Mouse (Mus musculus) bone marrow, adult 2 months (tissue): Measurements from ENCODE around the gene Fev. TPM values are rescaled to one million over a fixed set of nuclear protein-coding genes. Genes with fewer than 3 reads are reported as not detected.
A peak's percentile ranks its signal among the peaks of the same experiment; 100 is the strongest.

Experiments used
- H3K27ac ChIP-seq: fragments of 200-500 bp; 2 replicates; pipeline ENCODE4 v1.5.1; 2012; ENCODE audit warnings: low read depth, mild to moderate bottlenecking, control low read depth, inconsistent platforms, low read length; ENCODE audit not compliant: control insufficient read depth, poor library complexity, insufficient read depth
- H3K4me1 ChIP-seq: fragments of 200-500 bp; 2 replicates; pipeline ENCODE4 v1.6.1; 2011; ENCODE audit warnings: low read length; ENCODE audit not compliant: control insufficient read depth, insufficient read depth
- H3K4me3 ChIP-seq: fragments of 200-500 bp; replicated peaks from 2 replicates; pipeline ENCODE3; 2011; ENCODE audit warnings: mild to moderate bottlenecking, low read depth, low read length, control low read depth; ENCODE audit not compliant: control insufficient read depth
- CTCF ChIP-seq: fragments of 200-500 bp; IDR thresholded peaks from 2 replicates; pipeline ENCODE4 v1.5.1; 2011; ENCODE audit warnings: low read length, control low read depth; ENCODE audit not compliant: control insufficient read depth, insufficient read depth
- POLR2A ChIP-seq: fragments of 200-500 bp; IDR thresholded peaks from 2 replicates; pipeline ENCODE4 v1.6.1; 2011; ENCODE audit warnings: low read depth, mild to moderate bottlenecking, control low read depth, low read length, borderline replicate concordance; ENCODE audit not compliant: control insufficient read depth
- WGBS: fragments of 180-500 bp; shearing (Covaris S2); methylation state at CpG from one replicate; pipeline ENCODE4 v1.1.7; 2018; 5-methylcytosine and 5-hydroxymethylcytosine counted together
- polyA plus RNA-seq: library from polyadenylated mRNA; stranded (reverse); fragments of >200 nt; gene quantifications from 2 replicates; pipeline ENCODE4 v1.2.4, GENCODE M21; 2011; ENCODE audit warnings: low replicate concordance; ENCODE audit not compliant: missing spikeins, insufficient read depth, insufficient read length

Gene Fev
- polyA plus RNA-seq, 1 experiment = not detected

DNA sequence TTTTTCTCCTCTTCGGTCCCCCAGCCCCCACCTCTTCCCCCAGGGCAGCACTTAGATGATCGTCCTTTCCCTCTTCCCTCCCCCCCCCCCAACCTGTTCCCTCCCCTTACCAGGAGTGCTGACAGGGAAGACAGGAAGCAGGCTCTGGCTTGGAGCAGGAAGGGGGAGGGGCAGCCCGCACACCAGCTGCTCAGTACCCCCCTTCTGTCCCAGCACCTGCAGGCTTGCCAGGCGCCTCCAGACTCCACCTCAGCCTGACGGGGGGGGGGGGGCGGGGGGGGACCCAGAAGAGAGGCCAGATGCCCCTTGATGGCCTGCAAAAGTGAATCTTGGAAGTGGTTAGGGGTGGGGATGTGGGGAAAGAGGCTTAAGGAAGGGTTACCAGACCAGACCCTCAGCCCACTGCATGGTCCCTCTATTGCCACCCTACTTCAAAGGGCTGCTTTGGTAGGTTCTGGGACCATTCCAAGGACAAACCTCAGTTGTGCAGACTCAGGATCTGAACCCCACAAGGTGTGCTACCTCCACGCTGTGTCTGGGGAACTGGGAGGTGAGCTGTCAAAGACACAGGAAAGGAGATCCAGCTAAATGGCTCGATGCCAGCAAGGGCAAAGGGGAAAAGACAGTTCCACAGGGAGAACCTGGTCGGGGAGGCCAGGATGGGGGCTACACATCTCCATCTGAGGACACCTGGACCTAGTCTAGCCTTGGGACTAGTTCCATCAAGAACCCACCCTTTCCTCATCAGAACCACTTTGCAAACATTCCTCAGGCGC is 13.6 kb upstream of the Fev start:
- H3K27ac ChIP-seq = no peak overlapping the region
- no peak for TF ChIP-seq POLR2A
- TF ChIP-seq CTCF = no peak
- 10% methylated on average over 10 of the region's 10 CpGs for WGBS
- H3K4me3 ChIP-seq = no peak overlapping the region
- H3K4me1 ChIP-seq = no peaks in the 10 kb centered on the region

DNA sequence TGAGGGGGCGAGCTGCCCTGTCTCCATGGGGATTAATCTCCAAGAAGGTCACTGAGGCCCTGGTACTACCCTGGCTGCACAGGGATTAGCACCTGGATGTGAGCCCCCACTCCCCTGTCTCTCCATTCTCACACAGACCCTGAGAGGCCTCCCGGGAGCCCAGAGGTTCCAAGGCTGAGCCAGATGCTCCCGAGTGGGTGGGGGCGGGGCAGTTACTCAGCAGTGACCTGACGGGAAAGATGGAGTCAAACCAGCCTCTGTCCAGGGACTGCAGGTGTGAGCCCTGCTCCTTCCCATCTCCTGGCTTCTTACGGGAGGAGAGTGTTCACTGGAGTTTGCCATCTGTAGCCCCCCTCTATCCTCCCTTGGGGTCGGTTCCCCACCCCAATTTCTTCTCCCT is 12.8 kb upstream of the Fev start:
- TF ChIP-seq CTCF (no peak), POLR2A (no peak)
- H3K27ac ChIP-seq = no peak overlapping the region
- no peak overlapping the region for H3K4me3 ChIP-seq
- WGBS = 32% methylated on average over 7 of the region's 7 CpGs
- H3K4me1 ChIP-seq = no peaks in the 10 kb centered on the region

DNA sequence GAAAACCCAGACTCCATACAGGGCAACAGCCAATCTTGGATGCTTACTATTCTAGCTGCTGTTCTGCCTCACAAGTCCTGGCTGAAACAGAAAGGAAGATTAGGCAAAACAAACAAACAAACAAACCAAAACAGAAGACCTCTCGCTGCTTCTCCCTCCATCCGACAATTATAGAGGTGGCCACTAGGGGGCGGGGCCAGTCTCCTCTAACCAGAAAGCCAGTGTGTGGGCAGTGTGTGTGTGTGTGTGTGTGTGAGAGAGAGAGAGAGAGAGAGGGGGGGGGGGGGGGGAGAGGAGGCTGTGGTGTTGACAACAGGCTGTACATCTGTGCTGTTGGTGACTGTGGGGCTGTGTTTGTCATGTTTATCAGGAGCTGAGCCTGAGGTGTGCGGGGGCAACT is 9.7 kb upstream of the Fev start:
- 16% methylated on average over 4 of the region's 4 CpGs for WGBS
- TF ChIP-seq CTCF (peak; percentile 66), POLR2A (no peak)
- Histone ChIP-seq H3K4me3 (no peak overlapping the region), H3K4me1 (no peaks in the 10 kb centered on the region), H3K27ac (no peak overlapping the region)

DNA sequence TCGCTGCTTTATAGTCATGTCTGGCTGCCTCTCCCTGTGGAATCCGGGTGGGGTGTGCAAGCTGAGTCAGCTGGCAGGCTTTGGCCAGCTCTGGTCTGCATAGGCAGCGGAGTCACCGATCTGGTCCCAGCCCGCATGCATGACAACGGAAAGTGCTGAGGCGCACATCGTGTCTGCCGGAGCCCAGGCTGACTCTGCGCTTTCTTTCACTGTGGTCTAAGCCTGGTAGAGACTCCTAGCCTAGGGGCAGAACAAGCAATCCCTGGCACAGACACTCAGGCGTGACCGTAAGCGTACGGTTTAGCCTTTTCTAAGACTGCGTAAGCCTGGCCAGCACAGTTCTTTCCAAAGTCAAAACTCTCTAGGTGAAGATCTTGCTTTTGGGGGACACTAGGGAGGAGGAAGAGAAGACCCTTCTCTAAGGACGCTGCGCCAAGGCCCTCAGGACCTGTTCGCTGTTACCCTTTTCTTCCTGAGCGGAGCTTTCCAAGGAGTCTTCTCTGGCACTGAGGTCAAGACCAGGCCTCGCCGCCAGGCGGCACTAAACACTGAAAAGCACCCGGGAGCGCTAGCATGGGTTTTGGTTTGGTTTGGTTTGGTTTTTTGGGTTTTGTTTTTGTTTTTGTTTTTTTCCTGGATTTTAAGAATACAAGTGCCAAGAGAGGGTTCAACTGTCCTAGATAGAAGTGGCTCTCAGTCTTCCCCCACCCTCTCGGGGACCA is 8.1 kb upstream of the Fev start, which contains the start of gene Cryba2:
Gene Cryba2 (minus strand): TSS at position 10 of the 722 bp plus-strand sequence.
- no peaks in the 10 kb centered on the region for H3K4me1 ChIP-seq
- 15% methylated on average over 25 of the region's 25 CpGs for WGBS
- no peak within 1 kb of the TSS for H3K27ac ChIP-seq
- H3K4me3 ChIP-seq = no peak within 1 kb of the TSS
- 0 out of 2 replicates have a peak, but pooled peaks have one; percentile 12 for TF ChIP-seq POLR2A
- peak; percentile 49; the same call in 1 of the 2 replicates for TF ChIP-seq CTCF

DNA sequence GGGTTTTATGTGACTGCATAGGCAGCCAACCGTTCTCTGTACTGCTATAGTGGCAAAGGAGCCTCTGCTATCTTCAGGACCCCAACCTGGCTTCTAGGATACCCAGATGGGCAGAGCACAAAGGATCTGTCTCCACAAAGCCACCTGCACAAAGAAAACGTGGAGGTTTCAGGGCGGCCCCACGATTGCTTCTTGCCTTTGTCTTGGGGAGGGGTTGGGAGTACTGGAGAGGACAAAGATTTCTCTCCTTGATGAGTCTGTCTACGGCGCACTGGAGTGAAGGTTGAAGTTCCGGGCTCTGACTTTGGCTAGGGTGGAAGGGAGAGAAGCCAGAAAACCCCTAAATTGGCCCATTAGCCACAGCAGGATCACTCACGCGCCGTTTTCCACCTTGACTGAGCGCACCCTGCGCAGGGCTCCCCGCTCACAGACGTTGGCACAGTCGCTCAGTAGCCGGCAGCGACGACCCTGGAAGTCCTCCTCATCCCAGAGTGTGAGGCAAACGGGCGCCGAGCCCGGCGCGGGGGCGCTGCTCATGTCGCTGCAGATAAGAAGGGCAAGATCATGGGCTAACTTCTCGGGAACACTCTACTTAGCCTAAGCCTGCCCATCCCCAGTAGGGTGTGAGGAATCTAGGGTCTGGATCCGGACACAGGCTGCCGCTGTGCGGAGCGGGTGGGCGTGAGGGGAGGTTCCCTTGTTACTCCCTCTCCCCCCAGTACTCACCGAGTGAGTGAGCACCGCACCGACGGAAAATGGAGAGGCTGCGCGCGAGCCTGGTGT is 7.3 kb upstream of the Fev start:
- Histone ChIP-seq H3K27ac (no peak overlapping the region), H3K4me1 (no peaks in the 10 kb centered on the region), H3K4me3 (no peak overlapping the region)
- 7% methylated on average over 39 of the region's 39 CpGs for WGBS
- no peak for TF ChIP-seq CTCF
- TF ChIP-seq POLR2A = no peak

DNA sequence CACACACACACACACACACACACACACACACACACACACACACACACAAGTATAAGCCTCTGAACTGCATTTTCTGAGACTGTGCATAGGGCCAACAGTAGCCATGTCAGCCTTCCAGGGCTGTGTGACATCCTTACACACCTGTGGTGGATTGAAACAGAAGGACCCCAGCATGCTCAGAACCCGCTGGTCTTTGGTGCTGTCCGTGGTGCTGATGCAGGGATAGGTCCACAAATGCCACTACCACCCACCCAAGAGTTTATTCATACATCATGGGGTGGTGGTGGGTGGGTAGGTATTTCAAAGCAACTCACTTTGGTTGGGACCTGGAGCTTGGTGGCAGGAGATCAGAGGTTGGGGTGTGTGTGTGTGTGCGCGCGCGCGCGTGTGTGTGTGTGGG is 6.3 kb upstream of the Fev start:
- TF ChIP-seq POLR2A (no peak), CTCF (no peak)
- H3K27ac ChIP-seq = no peak overlapping the region

DNA sequence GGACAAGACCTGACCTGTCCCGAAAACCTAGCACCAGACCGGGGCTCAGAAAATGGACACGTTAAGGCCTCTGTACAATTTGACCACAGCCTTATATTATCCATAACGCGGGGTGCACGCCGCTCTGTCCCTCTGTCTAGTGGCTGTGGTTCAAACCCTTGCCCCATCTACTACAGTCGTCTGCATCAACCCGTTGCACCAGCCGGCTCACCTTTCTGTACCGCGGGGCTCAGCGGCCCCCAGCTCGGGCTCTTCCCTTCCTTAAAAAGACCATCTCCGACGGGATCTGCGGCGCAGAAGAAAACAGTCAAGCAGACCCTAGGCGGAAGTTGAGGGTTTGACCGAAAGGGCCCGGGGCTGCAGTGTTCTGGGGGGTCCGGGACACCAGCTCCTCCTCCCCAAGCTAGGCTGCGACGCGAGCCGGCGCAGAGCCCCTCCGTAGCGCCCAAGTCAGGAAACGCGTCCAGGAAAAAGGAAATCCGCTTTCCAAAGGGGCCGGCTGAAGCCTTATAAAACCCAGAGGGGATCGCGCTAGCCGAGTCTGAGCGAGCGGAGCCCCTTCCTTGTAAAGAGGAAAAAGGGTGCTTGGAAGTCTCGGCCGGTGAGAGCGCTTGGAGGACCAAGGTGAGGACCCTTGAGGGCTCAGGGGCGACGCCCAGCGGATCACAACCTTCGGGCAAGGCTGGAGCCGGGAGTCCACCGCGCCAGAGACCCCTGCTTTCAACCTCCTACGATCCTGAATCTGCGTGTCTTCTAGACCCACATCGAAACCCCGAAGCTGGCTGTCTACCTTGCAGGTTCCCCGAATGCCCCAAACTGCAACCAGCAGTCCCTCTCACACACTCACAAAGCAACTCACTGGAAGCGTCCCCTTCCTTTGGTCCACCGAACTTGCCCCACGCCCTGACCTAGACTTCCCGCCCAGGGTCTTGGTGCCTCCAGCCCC is 750 bp downstream of the Fev start:
- TF ChIP-seq POLR2A = no peak
- no peak for TF ChIP-seq CTCF
- Histone ChIP-seq H3K4me1 (no peaks in the 10 kb centered on the region), H3K4me3 (no peak overlapping the region), H3K27ac (no peak overlapping the region)
- 1% methylated on average over 57 of the region's 57 CpGs for WGBS

More for the DNA sequence above, 6.3 kb upstream of the Fev start:
- Histone ChIP-seq H3K4me3 (no peak overlapping the region), H3K4me1 (no peaks in the 10 kb centered on the region)
- WGBS = 2% methylated on average over 8 of the region's 8 CpGs
